Mouse (Mus musculus) layer of hippocampus, adult 9-10 months (tissue): ENCODE results near the gene Colgalt2.

Source experiments
- DNase-seq: peaks from one replicate; pipeline ENCODE4 v3.0.0; 2022; ENCODE audit warnings: low spot score

Colgalt2 gene

DNA sequence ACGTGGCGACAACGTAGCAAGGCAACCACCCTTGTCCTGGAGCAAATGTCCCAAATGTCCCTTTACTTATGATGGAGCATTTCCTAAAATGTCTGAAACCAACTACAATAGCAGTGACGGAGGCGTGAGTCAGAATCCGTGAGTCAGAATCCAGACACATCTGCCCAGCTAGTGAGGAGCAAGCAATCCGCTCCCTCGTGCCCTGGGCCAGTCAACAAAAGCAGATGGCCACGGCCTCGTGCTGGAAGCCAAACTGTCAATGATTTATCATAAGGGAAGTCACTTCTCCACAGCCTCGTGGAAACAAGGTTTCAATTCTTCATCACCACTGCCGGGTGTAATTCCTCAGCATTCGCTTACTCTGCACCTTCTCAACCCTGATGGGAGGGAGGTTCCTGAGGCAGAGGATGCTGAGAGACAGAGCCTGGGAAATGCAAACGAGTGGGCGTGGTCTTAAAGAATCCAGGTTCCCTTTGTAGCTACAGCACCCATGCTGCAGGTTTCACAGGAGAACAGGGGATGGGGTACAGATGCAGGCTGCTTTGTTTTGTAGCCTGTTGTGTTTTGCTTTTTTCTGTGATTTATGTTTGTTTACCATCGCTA is 136.9 kb downstream of the Colgalt2 start:
- DNase-seq = no peak

DNA sequence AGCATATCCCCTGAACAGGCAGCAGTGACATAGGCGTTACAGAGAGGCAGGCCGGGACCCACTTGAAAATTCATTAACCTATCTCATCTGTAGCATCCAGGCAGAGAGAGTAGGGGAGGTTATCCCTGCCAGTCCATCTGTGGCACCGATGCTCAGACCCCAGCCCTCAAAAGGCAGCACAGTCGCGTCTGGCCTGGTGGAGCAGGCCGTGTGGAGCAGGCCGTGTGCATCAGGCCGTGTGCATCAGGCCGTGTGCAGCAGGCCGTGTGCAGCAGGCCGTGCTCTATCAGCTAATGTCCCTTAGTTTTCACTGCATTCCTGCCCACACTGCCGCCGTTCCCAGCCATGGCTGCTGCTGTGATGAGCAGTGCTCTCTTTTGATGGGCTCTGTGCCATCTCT is 137.6 kb downstream of the Colgalt2 start:
- DNase-seq = no peak

DNA sequence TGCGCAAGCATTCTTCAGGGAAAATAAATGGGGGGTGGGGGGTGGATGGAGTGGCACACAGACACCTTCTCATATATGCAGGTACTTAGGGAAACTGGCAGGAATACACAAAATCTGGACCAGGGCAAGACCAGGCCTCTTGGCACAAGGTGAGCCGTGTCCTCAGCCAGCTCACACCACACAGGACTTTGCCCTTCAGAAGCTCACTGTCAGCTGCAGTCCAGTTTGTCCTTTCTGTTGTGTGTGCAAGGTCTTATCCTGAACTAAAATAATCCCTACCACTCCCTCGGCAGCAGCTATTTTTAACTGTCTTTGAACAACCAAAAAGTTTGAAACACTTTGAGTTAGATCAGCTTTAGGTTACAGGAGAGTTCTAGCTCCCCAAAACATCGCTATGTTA is 139.2 kb downstream of the Colgalt2 start:
- no peak for DNase-seq

- no peak for DNase-seq
These were observed 140.8 kb downstream of the Colgalt2 start for GRCm38 (mm10) chr1:152540304-152540887.

DNA sequence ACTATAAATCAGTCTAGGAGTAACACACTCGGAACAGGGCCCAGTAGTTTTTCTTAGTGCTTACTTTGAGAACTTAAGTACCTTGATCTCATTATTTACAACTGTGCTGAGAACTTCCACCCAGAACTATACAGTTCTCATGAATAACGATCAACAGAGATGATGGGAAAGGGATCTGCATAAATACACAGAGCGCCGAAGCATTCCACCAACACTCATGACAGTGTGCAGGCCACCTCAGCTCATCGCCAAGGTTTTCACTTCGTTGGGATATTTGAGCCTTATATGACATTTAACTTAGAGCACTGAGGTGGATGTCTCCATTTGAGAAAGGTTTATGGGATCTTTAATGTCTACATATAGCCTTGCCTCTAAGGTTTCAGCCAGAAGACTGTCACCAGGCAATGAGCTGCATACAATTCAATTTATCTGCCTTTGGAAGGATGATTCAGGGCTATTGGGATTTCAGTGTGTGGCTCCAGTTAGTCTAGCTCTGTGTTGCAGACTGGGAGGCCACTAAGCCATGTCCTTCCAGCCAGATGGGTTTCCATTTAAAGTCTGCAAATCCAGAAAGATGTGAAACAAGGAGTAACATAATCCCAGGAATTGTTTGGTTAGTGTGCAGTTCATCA is 143.2 kb downstream of the Colgalt2 start:
- no peak for DNase-seq

- no peak for DNase-seq
These were observed 144.0 kb downstream of the Colgalt2 start for GRCm38 (mm10) chr1:152543449-152544159.

DNA sequence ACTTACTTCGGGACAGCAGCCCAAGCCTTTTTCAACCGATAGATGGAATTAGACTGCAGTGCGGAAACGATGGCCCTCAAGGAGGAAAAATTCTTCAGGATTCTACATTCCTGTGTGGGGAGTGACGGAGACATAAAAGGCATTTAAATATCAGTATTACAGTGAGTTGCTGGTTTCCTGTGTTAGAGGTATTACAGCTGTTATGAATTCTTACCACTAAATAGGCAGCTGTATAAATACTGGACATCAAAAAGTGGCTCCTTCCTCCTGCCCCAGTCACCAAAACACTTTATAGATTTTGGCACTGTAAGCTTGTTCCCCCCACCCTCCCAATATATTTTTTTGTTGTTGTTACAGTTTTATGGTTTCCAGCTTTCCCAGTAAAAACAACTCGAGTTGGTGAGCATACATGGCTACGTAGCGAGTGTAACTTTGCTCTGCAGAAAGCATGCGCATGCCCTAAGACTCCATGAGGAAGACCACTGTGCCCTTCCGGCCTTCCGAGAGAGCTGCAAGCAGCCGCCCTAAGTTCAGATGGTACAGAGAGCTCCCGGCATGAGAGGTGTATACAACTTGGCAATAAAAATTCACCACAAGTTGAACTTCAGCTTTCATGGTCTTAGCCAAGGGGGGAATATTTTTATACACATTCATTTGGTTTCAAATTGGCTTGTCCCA is 149.6 kb downstream of the Colgalt2 start:
- DNase-seq = no peak

GRCm38 (mm10) chr1:152550544-152550943 is 150.9 kb downstream of the Colgalt2 start:
- no peak for DNase-seq

DNA sequence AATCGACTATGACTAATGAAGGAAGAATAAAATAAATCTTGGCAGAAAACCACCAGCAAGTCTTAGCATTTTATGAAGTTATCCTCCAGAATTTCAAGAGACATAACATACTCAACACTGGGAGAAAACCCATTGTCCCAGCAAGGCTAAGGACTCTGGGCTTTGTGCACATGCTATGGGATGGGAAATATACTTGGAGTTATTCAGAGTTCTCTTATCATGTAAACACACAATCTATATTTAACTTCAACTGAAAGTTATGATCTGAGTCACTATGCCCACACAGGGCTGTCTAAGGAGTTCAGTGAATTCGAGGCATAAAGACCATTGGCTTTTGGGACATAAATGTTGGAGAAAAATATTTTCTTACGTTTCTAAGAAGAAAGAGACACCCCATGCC is 151.3 kb downstream of the Colgalt2 start:
- DNase-seq = no peak

- DNase-seq = no peak
These were observed 154.4 kb downstream of the Colgalt2 start for GRCm38 (mm10) chr1:152553912-152554547.

GRCm38 (mm10) chr1:152555944-152556573 is 156.4 kb downstream of the Colgalt2 start:
- no peak for DNase-seq

DNA sequence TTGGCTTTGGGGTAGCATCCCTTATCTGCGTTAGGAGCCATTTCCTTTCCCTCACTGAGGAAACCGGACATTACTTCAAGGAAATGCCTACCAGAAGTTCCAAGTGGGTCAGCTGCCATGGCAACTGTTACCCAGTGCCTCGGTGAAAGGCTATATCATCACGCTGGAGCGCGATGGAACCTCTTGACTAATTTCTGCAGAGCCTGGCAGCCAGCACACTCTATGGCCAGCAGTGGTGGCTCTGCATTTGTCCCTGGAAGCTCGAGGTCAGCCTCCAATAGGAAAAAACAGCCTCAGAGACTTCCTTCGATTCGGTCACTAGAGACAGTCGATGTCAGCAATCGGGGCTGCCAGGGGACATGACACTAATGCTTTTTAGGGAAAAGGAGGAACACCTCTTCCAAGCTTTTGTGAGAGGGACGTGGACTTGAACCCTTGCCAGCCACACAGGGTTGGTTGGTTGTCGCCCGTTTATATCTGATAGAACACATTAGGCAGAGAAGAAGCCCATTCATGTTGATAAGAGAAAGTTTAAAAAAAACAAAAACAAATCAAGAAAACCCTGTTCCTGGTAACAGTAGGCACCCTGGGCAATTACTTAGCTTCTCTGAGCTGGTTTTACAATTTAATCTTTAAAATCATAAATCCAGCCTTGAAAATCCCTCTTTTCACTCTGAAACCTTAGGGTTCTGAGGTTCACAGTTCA is 157.1 kb downstream of the Colgalt2 start:
- DNase-seq = no peak
